Mouse (Mus musculus): ENCODE measurements around the gene Coq4.
A peak's percentile ranks its signal among the peaks of the same experiment; 100 is the strongest.

The Coq4 gene

DNA sequence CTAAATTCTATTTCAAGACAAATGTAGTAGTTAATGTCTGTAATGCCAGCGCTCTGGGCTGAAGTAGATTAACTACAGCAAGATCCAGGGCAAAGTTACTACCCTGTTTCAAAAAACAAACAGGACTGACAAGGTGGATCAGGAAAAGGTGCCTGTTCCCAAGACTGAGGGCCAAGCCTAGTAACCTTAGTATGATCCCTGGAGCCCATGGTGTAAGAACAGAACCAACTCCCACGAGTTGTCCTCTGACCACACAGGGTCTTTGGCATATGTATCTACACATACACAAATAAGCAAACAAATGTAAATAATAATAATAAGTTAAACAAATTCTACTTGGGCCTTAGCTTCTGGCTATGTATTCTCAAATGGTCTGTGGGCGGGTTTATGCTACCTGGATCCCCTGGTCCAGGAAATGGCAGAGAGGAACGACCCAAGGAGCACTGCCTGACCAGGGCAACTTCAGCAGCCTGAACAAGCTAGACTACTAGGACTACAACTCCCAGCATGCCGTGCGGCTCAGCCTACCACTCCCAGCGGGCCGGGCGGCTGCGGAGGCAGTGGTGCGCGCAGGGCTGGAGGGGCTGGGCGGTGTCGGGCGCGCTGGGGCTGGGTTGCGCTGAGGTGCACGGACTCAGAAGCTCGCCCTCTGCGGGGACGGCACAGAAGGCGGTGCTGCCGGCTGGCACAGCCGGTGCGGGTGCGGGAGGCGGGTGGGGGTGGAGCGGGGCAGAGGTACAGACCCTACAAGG lies 15.0 kb downstream of the Coq4 start, which contains the start of gene Slc27a4:
Gene Slc27a4 (plus strand): TSS at position 560 of the 752 bp plus-strand sequence.
- peak; percentile 95 to 96 for DNase-seq

DNA sequence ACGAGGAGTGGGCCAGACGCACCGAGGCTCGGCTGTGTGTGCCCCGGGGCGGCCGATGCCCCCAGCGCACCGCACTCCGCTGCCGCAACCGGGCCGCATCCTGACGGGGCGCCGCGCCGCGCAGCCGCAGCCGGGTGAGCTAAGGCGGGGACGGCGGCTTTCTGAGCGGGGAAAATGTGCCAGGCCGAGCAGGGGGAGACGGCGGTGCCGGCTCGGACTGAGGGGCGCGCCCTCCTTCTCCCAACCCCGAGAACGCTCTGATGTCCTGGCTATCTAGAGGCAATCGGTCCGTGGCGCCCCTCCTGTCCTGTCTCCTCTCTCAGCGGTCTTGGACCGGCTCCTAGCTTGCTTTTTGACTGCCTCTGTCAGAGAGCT lies 15.5 kb downstream of the Coq4 start:
- DNase-seq, result no peak

DNA sequence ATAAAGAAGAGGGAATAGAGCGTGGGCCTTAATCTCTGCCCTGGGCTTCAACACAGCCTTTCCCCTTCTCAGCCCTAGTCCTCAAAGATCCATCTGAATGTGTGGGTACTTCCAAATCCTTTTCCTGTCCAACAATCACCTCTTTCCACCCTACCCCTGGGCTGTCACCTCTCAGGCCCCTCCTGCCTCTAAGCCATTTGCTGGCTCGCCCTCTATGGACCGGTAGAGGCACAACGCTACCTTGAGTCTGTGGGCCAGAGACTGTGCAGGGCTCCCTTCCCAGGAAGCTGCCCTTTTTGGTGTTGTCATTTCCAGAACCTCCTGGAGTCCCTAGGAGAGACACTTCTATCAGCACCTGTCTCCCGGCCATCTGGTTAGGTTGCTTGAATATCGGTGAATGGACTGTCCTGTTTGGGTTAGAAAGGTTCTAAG lies 16.1 kb downstream of the Coq4 start:
- DNase-seq, result peak; percentile 25 to 42

DNA sequence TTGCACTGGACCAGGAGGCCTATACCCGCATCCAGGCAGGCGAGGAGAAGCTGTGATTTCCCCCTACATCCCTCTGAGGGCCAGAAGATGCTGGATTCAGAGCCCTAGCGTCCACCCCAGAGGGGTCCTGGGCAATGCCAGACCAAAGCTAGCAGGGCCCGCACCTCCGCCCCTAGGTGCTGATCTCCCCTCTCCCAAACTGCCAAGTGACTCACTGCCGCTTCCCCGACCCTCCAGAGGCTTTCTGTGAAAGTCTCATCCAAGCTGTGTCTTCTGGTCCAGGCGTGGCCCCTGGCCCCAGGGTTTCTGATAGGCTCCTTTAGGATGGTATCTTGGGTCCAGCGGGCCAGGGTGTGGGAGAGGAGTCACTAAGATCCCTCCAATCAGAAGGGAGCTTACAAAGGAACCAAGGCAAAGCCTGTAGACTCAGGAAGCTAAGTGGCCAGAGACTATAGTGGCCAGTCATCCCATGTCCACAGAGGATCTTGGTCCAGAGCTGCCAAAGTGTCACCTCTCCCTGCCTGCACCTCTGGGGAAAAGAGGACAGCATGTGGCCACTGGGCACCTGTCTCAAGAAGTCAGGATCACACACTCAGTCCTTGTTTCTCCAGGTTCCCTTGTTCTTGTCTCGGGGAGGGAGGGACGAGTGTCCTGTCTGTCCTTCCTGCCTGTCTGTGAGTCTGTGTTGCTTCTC lies 28.5 kb downstream of the Coq4 start:
- DNase-seq, result no peak

DNA sequence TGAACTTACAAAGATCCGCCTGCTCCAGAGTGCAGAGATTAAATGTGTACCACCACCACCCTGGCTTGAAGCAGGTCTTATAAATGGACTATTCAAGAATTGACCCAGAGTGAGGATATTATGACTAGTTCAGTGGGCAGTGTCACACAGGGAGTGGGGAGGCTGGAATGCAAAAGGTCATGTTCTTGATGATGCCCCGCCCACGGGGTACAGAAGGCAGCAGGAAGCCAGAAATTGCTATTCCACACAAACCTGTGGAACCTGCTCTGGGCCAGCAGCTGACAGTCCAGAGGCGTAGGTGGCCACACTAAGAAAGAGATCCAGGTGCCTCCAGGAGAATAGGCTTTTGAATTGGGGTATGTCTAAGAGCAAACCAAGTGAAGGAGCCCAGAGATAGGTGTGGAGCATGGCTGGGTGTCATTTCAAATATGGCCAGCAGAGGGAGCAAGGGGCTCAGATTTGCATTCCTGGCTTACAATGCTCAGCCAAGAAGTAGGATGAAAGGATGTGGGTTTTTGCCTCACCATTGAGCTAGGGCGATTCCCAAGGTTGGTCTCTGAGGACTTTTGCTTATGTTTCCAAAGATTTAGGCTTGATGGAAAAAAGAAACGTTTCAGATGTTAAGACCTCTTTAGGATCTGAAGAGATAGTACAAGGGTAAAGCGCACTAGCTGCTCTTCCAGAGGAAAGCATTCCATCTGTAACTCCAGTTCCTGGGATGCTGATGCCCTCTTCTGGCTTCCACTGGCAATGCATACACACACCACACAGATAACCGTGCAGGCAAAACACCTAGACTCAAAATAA lies 30.3 kb downstream of the Coq4 start:
- DNase-seq, result peak; percentile 75 to 79

DNA sequence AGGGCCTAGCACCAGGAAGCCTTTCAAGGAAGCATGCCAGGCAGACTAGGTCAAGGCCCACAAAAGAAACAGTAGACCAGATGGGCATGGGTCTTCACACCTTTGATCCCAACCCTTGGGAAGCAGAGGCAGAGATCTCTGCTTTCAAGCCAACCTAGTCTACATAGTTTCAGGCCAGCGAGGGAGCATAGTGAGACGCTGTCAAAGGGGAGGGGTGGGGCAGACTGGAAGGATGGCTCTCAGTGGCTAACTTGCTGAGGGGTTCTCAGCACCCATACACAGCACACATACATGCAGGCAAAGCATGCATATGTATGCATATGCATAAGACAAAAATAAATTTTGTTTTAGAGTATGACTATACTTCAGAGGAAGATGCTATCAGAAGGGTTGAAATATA lies 32.1 kb downstream of the Coq4 start:
- DNase-seq, result no peak

DNA sequence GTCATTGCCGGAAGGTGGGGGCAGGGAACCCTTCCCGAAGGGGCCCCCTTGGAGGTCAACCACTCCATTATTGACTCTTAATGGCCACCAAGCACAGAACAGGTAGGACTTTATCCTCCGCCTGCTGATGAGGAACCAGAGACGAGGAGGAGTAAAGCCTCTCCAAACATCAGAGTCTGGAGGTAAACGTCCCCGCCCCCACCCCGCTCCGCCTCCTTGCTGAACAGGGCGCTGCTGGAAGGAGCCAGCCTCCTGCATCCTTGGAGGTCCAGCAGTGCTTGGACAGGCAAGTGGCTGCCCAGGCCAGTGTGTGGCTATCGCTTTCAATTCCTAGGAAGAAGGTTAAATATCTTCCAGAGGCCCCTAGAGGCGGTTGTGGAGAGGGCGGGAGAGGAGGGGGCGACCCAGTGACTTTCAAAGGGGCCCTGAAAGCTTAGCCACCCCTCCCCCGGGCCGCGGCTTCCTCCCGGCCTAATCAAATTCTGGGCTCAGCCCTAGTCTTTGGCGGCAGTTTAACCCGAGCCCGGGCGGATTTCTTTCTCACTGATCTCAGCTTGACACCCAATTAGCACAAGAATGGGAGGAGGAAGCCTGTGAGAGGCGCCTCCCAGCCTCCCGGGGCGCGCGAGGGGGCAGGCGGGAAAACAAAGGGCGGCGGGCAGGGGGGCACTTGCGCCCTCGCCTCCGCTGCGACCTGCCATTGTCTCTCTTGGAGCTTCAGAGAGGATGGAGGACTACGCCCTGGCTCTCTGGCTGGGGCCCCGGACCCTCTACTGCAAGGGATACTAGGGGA lies 32.9 kb downstream of the Coq4 start, which contains the start of gene Urm1:
Gene Urm1 (plus strand): TSS at position 51 of the 793 bp plus-strand sequence.
- peak; percentile 67 to 75 for DNase-seq

DNA sequence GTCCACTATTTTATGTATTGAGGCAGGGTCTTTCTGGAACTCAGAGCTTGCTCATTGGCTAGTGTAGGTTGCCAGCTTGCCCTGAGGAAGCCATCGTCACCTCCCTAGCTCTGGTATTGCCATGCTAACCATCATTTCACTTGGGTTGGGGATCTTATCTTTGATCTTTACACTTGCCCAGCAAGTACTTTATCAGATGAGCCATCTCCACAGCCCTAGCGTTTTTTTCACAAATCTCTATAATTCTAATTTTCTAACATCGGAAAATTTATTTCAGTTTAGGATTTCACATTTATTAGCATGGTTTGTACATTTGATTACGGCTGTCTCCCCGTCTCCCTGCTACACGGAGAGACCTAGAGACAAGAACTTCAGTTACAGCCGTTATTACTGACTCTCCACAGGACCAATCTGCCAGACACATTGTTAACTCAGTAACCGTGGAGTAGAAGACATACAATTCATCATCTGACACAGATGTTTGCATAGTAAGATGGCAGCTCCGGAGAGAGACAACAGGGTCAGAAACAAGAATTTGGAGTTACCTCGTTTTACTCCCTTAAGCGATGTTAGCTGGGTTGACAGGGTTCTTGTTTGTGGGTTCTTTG lies 39.1 kb downstream of the Coq4 start:
- no peak for DNase-seq

DNA sequence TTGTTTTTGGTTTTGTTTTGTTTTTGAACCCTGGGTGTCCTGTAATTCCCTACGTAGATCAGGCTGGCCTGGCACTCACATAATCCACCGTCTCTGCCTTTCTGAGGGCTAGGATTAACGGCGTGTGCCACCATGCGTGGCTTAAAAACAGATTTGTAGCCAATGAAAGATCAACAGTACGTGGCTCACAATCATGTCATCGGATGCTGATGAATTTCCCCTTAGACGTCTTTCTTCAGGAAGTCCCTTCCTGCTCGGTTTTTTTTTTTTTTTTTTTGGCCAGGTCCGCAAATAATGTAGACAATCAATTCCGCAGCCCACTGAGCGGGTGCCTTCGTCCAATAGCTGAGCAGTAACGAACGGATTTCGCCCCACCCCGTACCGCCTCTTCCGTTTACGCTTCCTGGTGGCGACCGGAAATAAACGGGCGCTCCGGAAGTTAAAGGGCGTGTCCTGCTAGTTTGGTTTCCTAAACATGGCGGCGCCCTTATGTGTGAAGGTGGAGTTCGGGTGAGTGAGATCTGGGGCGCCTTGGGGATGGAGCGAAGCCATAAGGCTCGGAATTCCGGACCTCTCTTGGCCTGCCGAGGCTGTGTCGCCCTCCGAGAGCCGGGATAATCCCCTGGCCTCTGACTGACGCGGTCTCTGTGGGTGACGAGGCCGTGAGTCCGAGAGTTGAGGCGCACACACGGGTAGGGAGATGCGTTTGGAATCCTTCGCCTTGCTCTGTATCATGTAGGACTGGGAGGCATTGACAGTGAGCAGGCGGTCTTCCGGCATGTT lies 39.8 kb downstream of the Coq4 start:
- peak; percentile 90 to 92 for DNase-seq

DNA sequence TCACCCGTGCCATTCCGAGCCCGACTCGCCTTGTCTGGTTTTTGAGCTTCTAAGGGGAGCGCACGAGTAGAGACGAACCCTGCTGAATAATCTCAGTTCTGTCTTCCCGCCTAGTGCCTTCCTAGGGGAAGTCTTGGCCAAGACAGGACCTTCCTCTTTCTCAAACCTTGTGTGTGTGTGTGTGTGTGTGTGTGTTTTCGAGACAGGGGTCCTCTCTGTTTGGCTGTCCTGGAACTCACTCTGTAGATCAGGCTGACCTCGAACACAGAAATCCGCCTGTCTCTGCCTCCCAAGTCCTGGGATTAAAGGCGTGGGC lies 40.4 kb downstream of the Coq4 start:
- DNase-seq, result no peak

DNA sequence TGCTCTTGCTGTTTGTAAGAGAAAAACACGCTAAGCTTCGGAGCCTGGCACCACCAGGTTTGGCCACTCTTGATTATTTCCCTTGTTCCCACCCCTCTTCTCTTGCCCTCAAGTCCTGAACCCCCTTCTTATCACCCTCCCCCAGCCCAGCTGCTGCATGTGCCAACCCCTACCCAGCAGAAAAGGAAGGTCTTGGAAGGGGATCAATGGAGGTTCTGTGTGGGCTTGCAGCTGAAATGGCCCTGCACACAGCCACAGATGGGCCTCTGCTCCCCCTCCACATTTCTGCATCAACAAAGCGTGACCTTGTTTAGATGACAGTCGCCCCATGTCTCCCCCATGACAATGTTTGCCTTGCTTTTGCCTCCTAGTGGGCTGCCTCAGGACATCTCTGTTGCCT lies 43.8 kb downstream of the Coq4 start:
- DNase-seq, result no peak

DNA sequence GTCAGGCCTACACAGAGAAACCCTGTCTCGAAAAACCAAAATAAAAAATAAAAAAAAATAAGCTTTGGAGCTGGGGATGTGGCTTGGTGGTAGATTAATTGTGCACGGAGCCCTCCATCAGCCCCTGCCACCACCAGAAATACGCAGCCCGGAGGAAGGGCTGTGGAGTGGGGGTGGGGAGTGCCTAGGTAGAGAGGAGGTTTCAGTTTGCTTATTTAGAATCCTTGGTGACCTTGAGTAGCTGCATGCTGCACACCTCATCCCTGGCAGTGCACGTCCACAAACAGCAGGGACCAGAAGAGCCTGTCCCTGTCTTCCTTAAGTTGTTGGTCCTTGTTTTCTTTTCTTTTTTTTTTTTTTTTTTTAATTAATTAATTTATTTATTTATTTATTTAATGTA lies 46.5 kb downstream of the Coq4 start:
- no peak for DNase-seq

DNA sequence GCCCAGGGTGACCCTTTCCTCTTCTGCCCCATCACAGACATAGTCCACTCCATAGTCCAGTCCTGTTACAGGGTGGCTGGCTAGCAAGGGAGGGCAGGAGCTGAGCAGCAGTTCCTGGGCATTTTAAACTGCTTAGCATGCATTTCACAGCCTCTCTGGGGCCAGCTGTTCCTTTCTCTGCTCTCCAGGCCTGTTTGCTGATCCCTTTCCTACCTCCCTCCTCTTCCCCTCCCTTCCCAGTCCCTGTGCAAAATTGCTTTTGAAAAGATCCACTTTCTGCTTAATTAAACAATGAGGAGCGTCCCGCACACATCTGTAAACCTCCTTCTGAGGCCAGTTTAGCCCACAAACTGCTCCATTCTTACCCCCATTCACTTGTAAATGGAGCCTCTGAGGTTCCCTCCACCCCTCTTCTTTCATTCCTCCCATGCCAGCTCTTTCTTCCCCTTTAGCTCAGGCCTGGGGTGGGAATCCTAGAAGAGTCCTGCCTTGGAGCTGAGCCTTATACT lies 48.2 kb downstream of the Coq4 start:
- no peak for DNase-seq

DNA sequence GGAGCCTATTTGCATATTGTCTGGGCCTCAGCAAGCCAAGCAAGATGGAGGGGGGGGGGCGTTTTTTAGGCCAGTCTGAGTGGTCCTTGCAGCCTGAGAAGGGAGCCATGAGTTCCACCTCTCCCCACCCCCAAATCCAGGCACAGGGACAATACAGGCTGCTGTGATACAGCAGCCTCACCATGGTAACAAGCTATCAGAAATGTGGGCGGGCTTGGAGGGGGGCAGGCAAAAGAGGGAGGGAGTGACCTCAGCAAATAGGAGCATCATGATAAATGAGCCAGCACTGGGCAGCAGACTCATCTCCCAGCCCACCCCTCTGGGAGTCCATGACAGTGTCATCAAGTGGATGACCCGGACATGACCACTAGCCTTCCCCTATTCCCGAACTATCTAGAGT lies 52.2 kb downstream of the Coq4 start:
- DNase-seq, result no peak

DNA sequence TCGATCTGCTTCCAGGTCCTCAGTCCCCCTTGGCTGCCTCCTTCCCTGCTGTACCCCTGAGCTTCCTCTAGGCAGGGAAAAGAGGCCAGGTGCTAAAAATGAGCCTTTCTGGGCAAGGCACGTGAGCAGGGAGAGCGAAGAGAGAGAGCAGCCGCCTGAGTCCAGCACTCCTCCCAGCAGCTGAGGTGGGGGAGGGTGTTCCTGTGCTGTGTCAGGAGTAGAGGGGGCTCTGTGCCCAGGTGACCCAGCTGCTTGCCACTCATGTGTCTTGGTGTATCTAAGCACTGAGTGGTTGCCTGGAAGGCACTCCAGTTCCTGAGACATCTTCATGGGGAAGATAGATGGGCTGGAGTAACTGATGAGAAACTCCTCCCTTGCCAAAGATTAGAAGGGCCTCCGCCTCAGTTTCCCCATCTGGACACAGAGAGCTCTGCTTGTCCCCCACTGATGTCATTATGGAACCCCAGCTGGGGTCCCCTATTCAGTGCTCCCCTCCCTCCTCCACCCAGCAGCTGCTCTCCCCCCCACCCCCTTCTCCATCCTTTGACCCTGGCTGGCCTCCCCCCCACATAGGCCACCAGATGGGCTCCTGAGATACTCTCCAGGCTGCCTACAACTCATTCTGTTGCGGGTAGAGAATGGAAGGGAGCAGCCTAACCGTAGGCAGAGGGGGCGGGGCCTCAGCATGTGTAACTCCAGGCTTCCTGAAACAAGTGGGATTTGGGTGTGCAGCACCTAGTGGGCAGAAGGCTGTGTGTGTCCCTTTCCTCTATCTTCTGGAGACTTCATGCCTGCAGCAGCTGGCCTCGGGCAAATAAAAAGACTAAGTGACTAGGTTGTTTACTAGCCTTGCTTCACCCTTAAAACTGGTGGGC lies 56.2 kb downstream of the Coq4 start:
- DNase-seq, result no peak

DNA sequence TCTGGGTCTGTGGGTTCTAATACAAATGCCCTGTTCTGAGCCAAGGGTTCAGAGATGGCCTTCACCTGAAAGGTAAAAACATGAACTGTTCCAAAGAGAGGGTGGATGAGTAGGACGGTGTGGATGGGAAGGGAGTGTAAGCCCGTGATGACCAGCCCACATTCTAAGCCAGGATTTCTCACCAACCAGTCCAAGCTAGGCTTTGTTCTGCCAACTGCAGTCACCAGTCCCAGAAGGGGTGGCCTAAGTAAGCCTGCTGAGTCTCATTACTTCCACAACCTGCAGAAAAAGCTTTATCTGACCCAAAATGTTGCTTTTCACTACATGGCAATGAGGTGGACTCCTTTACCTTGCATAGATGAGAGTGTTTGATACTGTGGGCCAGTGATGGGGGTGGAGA lies 56.8 kb downstream of the Coq4 start:
- DNase-seq, result no peak

DNA sequence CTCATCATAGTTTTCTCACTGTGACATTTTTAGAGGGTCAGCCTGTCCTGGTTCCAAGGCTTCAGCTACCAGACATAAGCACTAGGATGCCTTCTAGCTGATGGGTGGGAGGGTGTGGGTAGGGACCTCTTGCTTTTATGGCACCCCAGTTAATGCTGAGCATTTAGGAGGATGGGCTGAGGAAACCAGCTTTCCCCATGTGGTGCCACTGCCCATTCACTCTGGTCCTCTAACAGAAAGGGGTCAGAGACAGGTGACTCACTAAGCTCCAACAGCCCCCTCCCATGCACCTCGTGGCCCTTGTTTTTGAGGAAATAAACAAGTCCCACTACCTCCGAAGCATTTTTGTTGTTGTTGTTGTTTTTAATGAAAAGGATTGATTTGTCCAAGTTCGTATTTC lies 57.4 kb downstream of the Coq4 start:
- DNase-seq, result no peak

DNA sequence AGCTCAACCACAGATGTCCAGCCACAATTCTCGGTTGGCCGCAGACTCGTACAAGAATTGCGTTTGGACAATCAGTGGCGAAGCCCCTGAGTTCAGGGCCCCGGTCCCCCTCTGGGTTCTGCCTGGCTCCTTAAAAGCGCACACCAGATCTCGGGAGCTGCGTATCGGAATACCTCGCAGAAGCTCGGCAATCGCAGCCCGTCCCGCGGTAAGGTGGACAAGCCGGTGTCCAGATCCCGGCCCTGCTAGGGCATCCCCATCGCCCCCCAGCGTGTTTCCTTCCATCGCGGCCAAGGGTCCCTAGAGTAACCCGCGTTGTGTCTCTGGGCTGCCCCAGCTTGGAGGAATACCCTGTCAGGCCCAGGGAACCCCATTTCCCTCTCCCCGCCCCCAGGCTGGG lies 58.3 kb downstream of the Coq4 start:
- DNase-seq, result no peak

DNA sequence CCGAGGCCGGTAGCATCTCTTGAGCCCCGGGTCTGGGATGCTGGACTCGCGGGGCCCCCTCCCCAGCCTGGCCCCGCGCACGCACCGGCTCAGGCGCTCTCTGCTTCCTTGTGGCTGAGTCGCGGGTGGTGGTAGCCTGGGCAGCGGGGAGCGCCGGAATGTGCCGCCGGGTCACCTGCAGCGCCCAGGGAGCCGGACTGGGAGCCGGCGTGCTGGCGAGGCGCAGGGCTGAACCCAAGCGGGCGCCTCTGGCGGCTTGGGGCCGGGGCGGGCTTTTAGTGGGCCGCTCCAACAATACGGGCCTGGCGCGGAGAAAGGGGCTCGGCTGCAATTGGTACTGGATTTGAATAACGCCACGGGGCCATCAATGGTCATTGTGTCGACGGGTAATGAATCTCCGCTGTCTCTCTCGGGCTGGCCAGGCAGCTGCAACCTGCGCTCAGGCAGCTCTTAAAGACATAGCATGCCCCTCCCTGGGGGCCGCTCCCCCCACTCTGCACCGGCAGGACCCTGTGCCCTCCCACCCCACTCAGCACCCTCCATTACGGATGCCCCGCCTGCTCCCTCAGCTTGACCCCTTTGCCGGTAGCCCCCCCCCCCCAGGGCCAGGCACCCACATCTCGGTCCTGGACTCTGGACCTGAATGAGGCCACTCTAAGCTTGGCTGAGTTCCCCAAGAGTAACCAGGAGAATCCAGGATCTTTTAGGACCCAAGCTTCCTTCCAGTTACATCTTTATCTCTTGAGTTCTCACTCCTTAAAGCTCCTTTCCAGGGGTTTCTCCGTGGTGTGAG lies 59.0 kb downstream of the Coq4 start:
- DNase-seq, result no peak

DNA sequence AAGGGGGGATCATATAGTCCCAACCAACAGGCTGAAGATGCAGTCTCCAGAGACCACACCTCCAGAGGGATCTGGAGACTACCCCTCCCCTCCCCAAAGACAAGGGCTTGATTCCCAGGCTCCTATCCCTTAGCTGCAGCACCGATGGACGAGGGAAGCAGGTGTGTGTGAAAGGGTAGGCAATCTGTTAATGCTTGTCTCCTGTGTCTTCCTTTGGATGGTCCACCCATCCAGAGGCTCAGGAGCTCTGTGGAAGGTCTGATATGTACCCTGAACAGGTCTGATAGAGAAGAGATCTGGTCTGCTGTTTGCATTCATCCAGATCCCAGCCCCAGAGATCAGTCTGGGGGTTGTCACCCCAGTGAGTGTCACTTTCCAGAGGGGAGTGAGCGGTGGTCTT lies 59.6 kb downstream of the Coq4 start:
- DNase-seq, result no peak

All from thymus, postnatal 36 days (tissue).